Mouse (Mus musculus) testis, postnatal 10 days (tissue): ENCODE data around the gene Wdfy3.
"Not testable (repeated sequence)": the region's sequence is repeated elsewhere in the genome, so short reads cannot be mapped to it uniquely, and the experiment has no call there.

Source experiments
- DNase-seq: peaks from one replicate; pipeline ENCODE4 v3.0.0; 2021; ENCODE audit warnings: low spot score

Gene Wdfy3

GRCm38 (mm10) chr5:101998971-101999370 is 70.8 kb downstream of the Wdfy3 start:
- DNase-seq: no peak

- DNase-seq: no peak
These were observed 73.5 kb downstream of the Wdfy3 start for GRCm38 (mm10) chr5:101996036-101996735.

- no peak for DNase-seq
These were observed 74.2 kb downstream of the Wdfy3 start for GRCm38 (mm10) chr5:101995451-101995995.

- peak; percentile 56 for DNase-seq
These were observed 75.7 kb downstream of the Wdfy3 start for GRCm38 (mm10) chr5:101993996-101994395.

- no peak for DNase-seq
These were observed 76.6 kb downstream of the Wdfy3 start for GRCm38 (mm10) chr5:101992969-101993670.

- DNase-seq: no peak
These were observed 79.3 kb downstream of the Wdfy3 start for GRCm38 (mm10) chr5:101990298-101990845.

GRCm38 (mm10) chr5:101988476-101988875 is 81.2 kb downstream of the Wdfy3 start:
- no peak for DNase-seq

- no peak for DNase-seq
These were observed 83.0 kb downstream of the Wdfy3 start for GRCm38 (mm10) chr5:101986694-101987093.

GRCm38 (mm10) chr5:101982239-101982638 is 87.5 kb downstream of the Wdfy3 start:
- DNase-seq: no peak

GRCm38 (mm10) chr5:101979594-101979993 is 90.1 kb downstream of the Wdfy3 start:
- DNase-seq: no peak

GRCm38 (mm10) chr5:101972594-101972993 is 97.1 kb downstream of the Wdfy3 start:
- DNase-seq: not testable (repeated sequence)

GRCm38 (mm10) chr5:101968153-101968851 is 101.4 kb downstream of the Wdfy3 start:
- DNase-seq: no peak

- DNase-seq: no peak
These were observed 101.9 kb downstream of the Wdfy3 start for GRCm38 (mm10) chr5:101967832-101968152.

GRCm38 (mm10) chr5:101962824-101963223 is 106.9 kb downstream of the Wdfy3 start:
- no peak for DNase-seq

- DNase-seq: no peak
These were observed 110.4 kb downstream of the Wdfy3 start for GRCm38 (mm10) chr5:101959369-101959768.

- no peak for DNase-seq
These were observed 110.8 kb downstream of the Wdfy3 start for GRCm38 (mm10) chr5:101958941-101959340.

- no peak for DNase-seq
These were observed 112.3 kb downstream of the Wdfy3 start for GRCm38 (mm10) chr5:101957419-101957818.

GRCm38 (mm10) chr5:101954393-101955340 is 115.1 kb downstream of the Wdfy3 start:
- DNase-seq: no peak

GRCm38 (mm10) chr5:101951918-101952317 is 117.8 kb downstream of the Wdfy3 start:
- no peak for DNase-seq

- DNase-seq: no peak
These were observed 120.4 kb downstream of the Wdfy3 start for GRCm38 (mm10) chr5:101949323-101949722.

- DNase-seq: no peak
These were observed 121.1 kb downstream of the Wdfy3 start for GRCm38 (mm10) chr5:101948641-101949040.
